Mouse (Mus musculus) embryonic fibroblast, embryonic 13.5 days (primary cell): ENCODE measurements around the gene Orm1.

Experiments used
- CTCF ChIP-seq: IDR thresholded peaks from 2 replicates; pipeline ENCODE4 v1.5.1; 2011; ENCODE audit warnings: mild to moderate bottlenecking, control low read depth, low read length, moderate library complexity, borderline replicate concordance; ENCODE audit not compliant: insufficient read depth
- POLR2A ChIP-seq: IDR thresholded peaks from 2 replicates; pipeline ENCODE4 v1.6.1; 2011; ENCODE audit warnings: low read depth, mild to moderate bottlenecking, control low read depth, low read length, moderate library complexity

GRCm38 (mm10) chr4:63348524-63348923, 4.2 kb downstream of the Orm1 start:
- TF ChIP-seq CTCF (no peak), POLR2A (no peak)
